Mouse (Mus musculus) urinary bladder, postnatal 10 days (tissue): ENCODE results near the gene Troap.

Experiments
- DNase-seq: peaks from one replicate; pipeline ENCODE4 v3.0.0; 2022; ENCODE audit warnings: low spot score

Troap gene

DNA sequence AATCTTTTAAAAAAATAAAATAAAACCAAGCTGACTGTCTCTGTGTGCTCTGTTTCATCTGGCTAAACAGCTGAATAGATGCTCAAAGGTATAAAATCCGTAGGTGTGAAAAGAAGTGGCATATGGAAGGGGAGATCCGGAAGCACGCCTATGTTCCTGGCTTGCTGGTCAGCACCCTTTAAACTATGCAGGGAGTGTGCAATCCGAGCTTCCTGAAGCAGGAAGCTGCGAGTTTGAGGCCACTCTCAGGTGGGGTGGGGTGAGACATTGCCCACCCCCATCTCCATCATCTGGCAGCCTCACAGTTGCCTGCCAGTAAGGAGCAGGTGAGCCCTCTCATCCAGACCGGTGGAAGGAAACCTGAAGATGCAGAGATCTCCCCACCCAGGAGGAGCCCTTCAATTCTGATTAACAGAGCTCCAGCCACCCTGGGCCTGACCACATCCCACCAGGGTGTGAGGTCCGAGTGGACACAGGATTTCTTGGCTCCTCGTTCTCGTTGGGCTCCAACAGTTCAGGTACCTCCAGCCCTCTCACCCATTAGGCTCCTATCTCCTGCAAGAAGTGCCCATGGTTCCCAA, at the start of gene Troap:
TSS of gene Troap (plus strand) at position 557 of the 581 bp plus-strand sequence.
- no peak for DNase-seq

- DNase-seq: peak; percentile 51
Observed at GRCm38 (mm10) chr15:99024668-99025314, 49.6 kb upstream of the Troap start.

DNA sequence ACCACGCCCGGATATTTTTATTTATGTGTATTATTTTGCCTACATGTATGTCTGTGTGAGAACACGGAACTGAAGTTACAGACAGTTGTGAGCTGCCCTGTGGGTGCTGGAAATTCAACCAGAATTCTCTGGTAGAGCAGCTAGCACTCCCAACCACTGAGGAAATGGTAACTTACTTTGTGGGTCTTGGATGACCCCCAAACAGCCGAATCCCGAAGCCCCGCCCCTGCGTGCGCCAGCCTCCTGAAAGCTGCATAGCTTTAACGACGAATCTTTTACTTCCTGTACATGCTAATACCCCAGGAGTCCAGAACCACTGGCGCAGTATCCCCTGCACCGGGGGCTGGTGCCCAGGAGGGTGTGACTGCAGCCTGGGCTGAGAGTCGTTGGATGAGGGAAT, 49.0 kb upstream of the Troap start:
- no peak for DNase-seq

DNA sequence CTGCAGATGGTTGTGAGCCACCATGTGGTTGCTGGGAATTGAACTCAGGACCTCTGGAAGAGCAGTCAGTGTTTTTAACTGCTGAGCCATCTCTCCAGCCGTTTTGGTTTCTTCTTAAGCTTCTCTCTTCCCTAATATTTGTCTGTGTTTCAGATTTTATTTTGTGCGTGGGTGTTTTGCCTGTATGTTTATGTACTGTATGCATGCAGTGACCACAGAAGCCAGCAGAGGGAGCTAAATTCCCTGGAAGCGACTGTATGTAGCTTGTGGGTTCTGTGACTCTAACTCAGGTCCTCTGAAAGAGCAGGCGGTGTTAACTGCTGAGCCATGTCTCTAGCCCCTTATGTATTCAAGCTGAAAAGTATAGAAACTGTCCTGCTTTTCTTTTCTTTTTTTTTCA, 48.1 kb upstream of the Troap start:
- no peak for DNase-seq

DNA sequence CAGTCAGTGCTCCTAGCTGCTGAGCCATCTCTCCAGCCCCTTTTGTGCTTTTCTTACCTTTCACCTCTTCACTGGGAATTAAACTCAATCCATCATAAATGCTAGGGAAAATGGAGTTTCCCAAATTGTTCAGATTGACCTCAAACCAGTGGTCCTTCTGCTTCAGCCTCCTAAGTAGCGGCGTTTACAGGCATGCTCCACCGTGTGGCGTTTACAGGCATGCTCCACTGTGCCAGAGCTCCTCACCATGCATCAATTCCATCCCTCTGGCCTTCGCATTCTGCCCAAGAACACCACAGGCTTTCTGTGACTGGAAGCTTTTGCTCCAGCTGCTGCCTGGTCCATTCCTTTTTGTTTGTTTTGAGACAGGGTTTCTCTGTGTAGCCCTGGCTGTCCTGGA, 47.3 kb upstream of the Troap start:
- no peak for DNase-seq

- DNase-seq: no peak
Observed at GRCm38 (mm10) chr15:99028874-99029458, 45.4 kb upstream of the Troap start.

GRCm38 (mm10) chr15:99029619-99030584, 44.5 kb upstream of the Troap start, which contains the start of gene Tuba1c:
Gene Tuba1c (plus strand): TSS chr15:99029891.
- DNase-seq: peak; percentile 89

DNA sequence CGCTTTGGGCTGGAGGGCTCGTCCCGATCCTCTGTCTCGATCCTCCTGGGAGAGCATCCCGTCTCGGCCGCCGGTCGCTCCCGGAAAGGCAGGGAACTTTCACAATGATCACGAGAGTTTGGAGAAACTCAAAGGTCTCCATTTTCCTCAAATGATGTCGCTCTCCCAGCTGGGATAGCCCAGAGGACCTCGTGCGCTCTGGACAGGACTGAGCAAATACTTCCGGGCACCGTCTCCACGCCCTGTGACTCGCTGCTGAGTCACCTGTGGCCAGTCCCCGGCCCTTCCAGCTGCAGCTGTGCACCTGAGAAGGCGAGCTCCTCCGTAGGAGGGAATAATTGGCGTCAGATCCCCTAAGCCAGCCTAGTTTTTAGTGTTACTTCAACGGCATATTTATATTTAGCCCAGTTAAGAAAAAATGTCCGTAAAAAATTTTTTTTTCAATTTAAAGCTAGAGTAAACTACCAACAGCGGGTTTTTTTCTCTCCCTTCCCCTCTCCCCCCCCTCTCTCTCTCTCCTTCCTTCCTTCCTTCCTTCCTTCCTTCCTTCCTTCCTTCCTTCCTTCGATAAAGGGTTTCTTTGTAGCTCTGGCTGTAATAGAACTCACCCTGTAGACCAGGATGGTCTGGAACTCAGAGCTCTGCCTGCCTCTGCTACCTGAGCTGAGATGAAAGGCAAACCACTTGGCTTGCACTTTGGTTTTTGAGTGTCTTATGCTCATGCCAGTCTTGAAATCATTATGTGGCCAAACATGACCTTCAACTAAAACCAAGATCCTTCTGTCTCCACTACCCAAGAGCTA, 43.6 kb upstream of the Troap start:
- no peak for DNase-seq

- DNase-seq: no peak
Observed at GRCm38 (mm10) chr15:99031388-99031675, 43.0 kb upstream of the Troap start.

DNA sequence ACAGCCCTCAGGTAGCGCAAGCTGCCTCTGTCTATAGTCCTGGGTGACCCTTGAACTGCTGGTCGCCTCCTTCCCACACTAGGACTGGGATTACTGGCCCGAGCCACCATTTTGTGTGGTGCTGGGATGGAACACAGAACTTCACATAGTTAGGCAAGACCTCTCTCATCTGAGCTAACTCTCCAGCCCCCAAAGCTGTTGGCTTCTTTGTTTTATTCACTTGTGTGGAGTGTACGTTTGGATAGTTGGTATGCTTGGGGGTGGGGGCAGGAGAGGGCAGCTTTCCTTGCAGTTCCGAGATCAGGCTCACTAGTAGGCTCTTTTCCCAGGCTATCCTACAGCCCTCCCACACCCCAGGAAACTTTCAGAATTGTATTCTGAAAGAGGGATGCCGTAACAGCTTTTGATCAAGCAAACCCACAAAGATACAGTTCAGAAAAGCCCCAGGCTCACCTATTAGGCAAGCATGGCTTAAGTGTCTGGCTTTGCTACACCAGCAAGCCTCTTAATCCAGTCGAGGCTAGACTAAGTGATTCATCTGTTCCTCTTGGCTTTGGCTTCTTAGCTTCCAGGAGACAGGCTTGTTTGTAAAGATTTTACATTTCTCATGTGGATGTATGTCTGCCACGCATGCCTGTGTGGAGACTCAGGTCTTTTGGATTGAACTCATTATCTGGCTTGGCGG, 42.2 kb upstream of the Troap start:
- no peak for DNase-seq

- no peak for DNase-seq
Observed at GRCm38 (mm10) chr15:99032726-99033250, 41.6 kb upstream of the Troap start.

GRCm38 (mm10) chr15:99033498-99034270, 40.7 kb upstream of the Troap start:
- DNase-seq: no peak

DNA sequence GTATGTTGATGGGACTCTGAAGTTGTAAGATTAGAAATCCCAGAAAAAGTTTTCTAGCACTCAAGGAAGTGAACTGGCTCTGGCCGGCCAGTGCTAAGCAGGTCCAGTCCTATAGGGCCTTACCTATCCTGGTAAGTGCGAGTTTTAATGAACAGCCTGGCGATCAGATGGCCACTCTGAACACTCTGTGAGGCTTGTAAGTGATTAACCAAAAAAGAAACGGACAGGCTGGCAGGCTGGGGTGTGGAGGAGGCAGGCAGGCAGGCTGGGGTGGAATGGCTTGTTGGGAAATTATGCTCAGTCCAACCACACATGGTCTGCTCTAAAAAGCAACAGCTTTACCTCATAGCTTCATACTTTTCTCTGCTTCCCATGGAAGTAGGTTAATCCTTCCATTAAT, 38.9 kb upstream of the Troap start:
- no peak for DNase-seq

GRCm38 (mm10) chr15:99036249-99036905, 38.0 kb upstream of the Troap start:
- DNase-seq: no peak

DNA sequence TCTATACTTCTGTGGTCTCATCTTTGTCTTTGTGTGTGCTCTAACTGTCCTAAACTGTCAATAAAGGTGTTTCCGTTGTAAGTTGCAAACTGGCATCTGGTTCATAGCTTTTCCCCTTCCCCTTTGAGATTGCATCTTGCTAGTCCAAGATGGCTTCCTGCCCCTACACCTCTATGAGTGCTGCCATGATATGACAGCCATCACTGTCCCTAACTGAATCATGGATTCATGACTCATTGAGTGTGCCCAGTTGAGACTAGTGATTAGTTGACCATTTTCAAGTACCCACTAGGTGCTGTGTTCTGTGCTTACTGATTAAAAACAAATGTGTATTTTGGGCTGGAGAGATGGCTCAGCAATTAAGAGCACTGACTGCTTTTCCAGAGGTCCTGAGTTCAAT, 36.4 kb upstream of the Troap start:
- DNase-seq: no peak

- DNase-seq: no peak
Observed at GRCm38 (mm10) chr15:99038797-99039196, 35.6 kb upstream of the Troap start.

GRCm38 (mm10) chr15:99039306-99039705, 35.1 kb upstream of the Troap start:
- no peak for DNase-seq

DNA sequence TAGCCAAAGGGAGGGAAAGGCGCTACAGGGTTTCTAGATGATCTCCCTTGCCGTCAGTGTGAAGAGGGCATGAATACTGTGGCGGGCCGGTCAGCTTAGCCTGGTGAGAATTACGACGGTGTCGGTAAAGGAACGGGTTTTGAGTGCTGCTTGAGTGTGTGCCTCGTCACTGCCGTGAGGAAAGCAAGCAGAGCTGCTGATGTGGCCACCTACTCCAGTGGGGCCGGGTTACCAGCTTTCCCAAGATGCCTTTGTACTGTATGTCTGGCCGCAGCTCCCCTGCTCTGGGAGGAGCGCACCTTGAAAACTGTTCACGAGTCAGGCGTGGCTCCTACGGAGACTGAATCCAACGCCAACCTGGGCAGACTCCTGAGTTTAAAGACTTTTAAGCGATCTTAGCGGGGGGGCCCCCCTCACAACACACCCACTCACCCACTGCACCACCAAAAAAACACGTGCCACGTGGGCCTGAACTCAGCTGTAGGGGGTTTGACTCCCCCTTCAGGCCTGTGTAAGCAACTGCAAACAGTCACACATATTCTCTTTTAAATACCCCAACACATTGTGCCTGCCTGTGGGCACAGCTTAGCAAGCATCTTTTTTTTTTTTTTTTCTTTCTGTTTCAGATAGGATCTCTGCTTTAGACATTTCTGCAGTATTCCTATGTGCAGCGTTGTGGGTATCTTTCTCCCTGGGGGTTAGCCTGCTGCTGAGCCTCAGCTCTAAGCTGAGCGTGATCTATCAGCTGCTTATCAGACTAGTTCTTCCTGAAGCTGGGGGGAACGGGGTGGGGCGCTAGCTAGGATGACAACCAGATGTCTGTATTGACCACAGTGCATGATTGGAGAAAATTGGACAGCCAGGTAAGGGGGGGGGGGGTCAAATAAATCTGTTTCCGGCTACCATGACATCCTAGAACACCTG, 34.1 kb upstream of the Troap start:
- no peak for DNase-seq
